Mouse (Mus musculus): ENCODE results near the gene Gstp2.

DNA sequence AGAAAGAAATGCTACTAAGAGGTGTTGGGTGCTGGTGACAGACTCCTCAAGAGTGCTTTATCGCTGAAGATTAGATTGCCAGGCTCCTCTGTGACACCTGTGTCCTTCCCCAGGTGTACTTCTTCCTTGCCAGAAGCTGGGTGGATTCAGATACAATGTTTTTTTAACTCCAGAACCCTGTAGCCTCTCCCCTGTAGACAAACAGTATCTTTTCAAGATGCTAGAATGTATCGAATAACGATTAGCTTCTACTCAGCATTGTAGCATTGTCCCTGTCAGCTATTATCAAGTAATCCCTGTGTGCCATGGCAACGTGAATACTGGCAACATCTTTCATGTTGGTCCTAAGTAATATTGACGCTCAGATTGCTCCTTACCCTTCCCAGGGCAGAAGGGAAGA is 12.1 kb downstream of the Gstp2 start:
- TF ChIP-seq CTCF (IDR thresholded peaks at IDR 0.05; ENCODE audit: low read depth, low read length), result no peak
- no peak for TF ChIP-seq GATA1 (IDR thresholded peaks at IDR 0.05; ENCODE audit: borderline replicate concordance, low read length)
- no peak for TF ChIP-seq TAL1 (conservative IDR thresholded peaks at IDR 0.05; ENCODE audit: low read depth, low read length)

Measured in G1E (cell line).